Mouse (Mus musculus) gastrocnemius, postnatal 4 days (tissue): ENCODE measurements around the gene N4bp1. TPM values are rescaled to one million over a fixed set of nuclear protein-coding genes. Genes with fewer than 3 reads are reported as not detected.

Experiments
- DNase-seq, 2 experiments: peaks; one replicate each; pipeline ENCODE4 v3.0.0; 2021 to 2022; ENCODE audit warnings: low spot score in 2 of 2, mixed read lengths in 2 of 2
- total RNA-seq, 2 experiments: library from RNA; stranded (reverse); gene quantifications; 2 replicates each; pipeline ENCODE4 v1.2.3; 2021

The N4bp1 gene
- total RNA-seq, 2 experiments from 2014 or later = 24.9 to 25.0 TPM

GRCm38 (mm10) chr8:86861516-86861915 is 23.5 kb downstream of the N4bp1 start:
- DNase-seq = no peak

DNA sequence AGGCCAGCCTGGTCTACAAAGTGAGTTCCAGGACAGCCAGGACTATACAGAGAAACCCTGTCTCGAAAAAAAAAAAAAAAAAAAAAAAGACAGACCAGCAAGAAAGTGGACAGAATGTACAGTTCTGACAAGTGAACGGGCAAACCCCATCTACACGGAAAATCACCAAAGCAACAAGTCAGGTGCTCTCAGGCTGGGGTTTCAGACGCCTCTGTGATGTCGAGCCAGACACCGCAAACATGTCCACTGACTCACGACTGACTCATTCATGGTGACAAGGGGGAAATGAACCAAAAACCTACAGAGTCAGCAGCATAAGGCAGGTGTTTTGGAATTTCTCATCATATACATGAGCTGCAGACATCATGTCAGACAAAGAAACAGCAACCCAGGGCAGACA is 28.8 kb downstream of the N4bp1 start:
- no peak for DNase-seq

DNA sequence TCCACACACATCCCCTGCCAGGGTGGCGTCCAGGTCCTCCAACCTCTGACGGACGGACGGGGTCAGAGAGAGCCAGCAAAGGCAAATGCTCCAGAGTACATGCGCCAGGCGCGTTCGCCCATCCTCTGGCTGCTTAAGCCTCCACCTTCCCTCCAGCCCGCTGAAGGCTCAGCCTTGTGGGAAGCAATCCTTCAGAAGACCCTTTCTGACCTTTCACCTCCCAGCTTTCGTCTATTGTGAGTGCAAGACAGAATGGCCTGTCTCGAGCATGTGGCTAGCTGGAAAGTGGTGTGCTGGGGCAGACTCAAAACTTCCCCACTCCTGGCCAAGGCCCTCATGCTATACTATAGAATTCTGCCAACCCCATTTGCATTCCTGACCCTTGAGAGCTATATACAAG is 30.4 kb downstream of the N4bp1 start:
- DNase-seq = no peak

DNA sequence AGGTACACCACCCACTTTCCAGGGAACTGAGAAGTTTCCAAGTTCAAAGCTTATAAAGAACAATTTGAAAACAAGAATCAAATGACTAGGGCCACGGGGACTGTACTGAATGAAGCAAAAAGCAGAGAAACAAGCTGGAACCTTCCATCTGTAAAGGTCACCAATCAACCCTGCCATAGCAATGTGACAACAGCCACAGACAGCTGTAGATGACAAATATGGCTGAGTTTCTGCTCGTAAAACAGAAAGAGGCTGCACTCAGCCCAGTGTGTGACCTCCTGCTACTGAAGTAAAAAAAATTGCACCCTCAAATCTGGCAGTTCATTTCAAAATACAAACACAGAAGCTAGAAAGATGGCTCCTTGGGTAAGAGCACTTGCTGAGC is 31.1 kb downstream of the N4bp1 start:
- DNase-seq = no peak

DNA sequence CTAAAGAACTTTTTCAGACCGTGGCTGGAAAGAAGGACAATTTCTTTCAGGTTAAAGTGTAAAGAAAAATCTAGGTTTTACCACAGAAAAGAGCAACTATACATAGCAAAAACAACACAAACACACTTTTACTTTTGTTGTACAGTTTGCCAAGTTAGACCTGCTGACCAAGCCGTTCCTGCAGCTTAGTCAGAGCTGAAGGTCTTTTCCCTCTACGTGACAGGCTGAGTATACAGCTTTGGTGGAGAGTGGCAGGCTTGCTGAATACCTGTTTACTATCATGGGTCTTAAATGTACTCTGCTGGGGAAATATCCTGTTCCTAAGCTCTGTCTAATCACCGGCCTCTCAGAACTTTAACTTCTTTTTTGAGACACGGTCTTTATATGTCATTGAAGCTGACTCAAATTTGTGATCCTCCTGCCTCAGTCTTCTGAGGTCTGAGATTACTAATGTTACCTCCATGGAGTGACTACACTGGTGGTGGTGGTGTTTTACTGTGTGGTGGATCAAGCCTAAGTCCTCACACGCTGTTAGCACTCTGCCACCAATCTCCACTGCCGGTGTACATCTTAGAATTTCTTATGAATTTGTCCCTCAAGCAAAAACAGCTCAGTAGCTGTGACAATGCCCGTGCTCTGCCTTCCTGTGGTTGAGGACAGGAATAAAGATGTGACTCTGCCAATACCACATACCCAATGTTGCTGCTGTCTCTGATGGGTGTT is 31.6 kb downstream of the N4bp1 start:
- DNase-seq = no peak

- DNase-seq = no peak
Observed at GRCm38 (mm10) chr8:86852491-86852890, 32.6 kb downstream of the N4bp1 start.

GRCm38 (mm10) chr8:86848876-86849275 is 36.2 kb downstream of the N4bp1 start:
- no peak for DNase-seq

DNA sequence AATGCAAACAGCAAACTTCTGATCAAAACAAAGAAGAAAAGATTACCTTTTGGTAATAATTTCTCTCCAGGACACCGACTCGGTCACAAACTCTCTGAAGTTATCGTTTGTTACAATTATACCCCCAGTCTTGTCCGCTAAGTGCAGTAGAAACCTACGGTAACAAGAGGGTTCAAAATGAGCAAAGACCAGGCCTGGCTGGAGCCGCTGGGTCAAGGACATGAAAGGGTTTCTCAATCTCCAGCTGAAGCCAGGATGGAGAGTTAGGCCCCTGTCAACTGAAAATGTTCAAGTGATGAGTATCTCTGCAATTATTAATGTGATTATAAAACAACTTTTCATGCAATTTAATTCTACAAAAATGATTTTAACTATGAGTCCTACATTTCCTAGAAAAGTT is 36.7 kb downstream of the N4bp1 start:
- DNase-seq = no peak

DNA sequence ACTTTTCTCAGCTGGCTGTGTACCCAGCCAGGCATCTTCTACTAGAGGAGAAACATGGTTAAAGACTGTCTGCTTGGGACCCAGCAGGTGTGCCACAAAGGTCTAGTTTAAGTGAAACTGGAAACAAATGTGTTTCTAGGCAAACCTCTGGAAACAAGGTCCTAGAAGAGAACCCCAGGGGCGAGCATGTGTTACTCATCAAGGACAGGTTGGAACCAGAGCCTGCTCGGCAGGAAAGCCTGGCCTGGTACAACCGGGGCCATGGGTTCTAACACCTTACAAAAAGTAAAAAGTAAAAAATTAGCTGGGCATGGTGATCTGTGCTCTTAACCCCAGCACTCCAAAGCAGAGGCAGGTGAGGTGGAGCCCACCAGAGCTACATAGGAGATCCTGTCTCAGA is 38.0 kb downstream of the N4bp1 start:
- DNase-seq = no peak

DNA sequence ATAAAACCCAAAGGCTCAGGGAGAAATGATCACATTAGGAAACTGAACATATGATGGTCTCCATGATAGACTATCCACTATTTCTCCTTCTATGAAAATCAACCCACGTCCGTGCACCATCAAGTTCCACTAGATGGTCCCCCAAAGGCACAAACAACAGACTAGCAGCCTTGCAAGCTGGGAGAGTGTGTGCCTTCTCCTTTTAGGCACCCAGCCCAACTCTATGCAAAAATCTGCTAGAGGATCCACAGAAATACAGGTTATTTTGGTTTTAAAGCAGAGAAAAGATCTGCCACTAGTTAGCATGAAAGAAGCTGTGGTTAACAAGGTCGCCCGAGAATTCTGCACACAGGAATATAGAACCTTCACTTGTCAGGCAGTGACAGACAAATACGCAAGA is 39.2 kb downstream of the N4bp1 start:
- no peak for DNase-seq

DNA sequence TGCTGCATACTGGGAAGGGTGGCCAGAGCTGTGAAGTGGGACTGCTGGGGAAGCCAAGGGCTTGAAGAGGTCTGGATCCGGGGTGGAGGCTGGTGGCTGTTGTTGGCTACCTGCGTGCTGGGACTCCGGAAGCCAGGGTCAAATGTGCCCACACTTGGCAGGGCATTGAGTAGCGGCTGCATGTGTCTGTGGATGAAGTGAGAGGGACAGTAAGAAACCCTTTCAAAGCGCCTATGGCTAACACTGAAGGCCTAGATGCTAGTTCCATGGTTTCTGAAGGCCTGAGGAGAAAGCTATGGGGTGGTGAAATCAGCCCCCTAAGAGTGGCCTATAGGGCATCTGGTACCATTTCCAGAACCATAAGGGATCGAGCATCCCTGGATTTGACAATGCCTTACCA is 40.2 kb downstream of the N4bp1 start:
- DNase-seq = no peak

- DNase-seq = no peak
Observed at GRCm38 (mm10) chr8:86843896-86844295, 41.2 kb downstream of the N4bp1 start.

DNA sequence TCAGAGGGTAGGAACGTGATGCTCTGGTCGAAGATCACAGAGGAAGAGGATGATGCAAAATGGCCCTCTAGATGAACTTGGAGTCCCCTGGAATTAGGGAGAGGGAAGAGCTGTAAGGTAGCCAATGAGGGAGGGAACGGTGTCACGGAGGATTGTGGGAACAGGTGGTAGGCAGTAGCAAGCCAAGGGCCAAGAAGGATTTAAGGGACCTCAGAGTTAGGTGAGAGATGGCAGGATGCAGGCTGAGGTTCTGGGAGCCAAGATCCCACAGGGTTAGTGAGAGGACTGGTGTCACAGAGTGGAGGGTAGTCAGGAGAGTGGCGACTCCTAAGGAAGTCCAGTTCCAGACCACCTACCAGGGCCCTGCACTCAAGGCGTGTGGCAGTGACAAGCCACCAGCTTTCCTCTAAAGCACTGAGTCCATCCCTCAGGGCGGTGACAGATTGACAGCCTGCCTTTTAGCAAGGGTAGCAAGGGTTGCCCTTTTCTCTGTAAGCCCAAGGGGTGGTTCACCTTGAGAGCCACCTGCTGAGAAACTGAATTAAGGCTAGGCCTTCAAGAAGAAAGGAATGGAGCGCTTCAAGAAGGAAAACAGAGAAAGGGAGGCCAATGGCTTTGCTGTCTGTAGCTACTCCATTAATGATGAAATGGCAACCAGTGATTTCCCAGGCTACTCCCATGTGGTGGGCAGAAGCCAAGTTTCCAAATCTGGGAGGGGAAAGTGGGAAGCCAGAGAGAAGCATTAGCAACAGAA is 43.3 kb downstream of the N4bp1 start:
- DNase-seq = no peak

- DNase-seq = no peak
Observed at GRCm38 (mm10) chr8:86840120-86840693, 44.9 kb downstream of the N4bp1 start.

DNA sequence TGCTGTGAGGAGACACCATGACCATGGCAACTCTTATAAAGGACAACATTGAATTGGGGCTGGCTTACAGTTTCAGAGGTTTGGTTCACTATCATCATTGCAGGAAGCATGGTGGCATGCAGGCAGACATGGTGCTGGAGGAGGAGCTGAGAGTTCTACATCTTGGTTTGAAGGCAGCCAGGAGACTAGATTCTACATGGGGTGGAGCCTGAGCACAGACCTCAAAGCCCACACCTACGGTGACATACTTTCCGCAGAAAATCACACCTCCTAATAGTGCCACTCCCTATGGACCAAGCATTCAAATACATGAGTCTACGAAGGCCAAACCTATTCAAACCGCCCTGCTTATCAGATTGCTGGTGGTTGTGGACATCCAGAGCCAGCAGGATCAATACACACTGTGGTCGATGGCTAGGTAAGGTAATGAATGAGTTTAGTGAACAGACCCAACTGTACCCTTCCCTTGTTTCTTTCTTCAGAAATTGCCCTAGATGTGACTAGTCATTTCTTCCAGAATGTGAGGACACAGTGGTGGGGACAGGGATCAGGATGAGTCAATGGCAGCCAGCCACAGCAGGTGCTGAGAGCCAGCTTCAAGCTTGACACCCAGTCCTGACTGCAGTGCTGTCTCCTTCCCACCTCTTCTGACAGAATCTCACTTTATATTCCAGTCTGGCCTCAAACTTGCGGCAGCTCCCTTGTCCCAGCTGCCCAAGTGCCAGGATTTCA is 46.2 kb downstream of the N4bp1 start:
- DNase-seq = no peak

DNA sequence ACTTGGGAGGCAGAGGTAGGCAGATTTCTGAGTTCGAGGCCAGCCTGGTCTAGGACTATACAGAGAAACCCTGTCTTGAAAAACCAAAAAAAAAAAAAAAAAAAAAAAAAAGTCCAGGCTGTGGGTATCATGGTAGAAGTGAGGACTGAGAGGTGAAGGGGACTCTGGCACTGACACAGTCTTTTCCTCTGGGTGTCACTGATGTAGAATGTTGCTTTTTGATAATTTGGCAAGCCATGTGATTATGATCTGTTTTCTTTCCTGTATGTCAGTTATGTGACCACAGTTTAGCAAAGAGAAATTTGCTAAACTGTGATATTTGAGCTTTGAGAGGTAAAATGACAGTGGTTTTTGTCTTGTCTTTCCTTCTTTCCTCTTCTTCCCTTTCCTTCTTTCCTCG is 47.8 kb downstream of the N4bp1 start:
- DNase-seq = no peak

- DNase-seq = no peak
Observed at GRCm38 (mm10) chr8:86835881-86836280, 49.2 kb downstream of the N4bp1 start.

- no peak for DNase-seq
Observed at GRCm38 (mm10) chr8:86834496-86835260, 50.4 kb downstream of the N4bp1 start.

DNA sequence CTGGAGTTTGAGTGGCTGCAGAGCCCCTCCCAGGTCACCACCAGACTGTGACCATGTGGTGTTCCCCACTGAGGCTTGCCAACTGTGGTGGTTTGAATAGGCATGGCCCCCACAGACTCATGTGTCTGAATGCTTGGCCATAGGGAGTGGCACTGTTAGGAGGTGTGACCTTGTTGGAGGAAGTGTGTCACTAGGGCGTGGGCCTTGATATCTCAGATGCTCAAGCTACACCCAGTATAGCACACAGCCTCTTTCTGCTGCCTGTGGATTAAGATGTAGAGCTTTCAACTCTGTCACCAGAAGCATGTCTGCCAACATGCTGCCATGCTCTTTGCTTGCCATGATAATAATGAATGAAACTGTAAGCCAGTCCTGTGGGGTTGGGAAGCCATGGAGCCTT is 51.1 kb downstream of the N4bp1 start:
- no peak for DNase-seq

GRCm38 (mm10) chr8:86828925-86829324 is 56.1 kb downstream of the N4bp1 start:
- no peak for DNase-seq

- no peak for DNase-seq
Observed at GRCm38 (mm10) chr8:86827199-86827598, 57.9 kb downstream of the N4bp1 start.
